Mouse (Mus musculus) heart, postnatal 25 days (tissue): ENCODE results near the gene Sh2b2. TPM values are rescaled to one million over a fixed set of nuclear protein-coding genes. Genes with fewer than 3 reads are reported as not detected.
"Not testable (repeated sequence)": the region's sequence is repeated elsewhere in the genome, so short reads cannot be mapped to it uniquely, and the experiment has no call there.

Source experiments
- DNase-seq: peaks from one replicate; pipeline ENCODE4 v3.0.0; 2022; ENCODE audit warnings: low spot score
- intact Hi-C: fragments of 180-260 bp; cut with DNase I; formaldehyde crosslinking; loops from one replicate; pipeline ENCODE4 v1.15.1; 2025
- total RNA-seq, 2 experiments: library from RNA; stranded (reverse); gene quantifications; 2 replicates each; pipeline ENCODE4 v1.2.3; 2021

The Sh2b2 gene
- total RNA-seq, 2 experiments from 2014 or later: 0.62 to 0.75 TPM

DNA sequence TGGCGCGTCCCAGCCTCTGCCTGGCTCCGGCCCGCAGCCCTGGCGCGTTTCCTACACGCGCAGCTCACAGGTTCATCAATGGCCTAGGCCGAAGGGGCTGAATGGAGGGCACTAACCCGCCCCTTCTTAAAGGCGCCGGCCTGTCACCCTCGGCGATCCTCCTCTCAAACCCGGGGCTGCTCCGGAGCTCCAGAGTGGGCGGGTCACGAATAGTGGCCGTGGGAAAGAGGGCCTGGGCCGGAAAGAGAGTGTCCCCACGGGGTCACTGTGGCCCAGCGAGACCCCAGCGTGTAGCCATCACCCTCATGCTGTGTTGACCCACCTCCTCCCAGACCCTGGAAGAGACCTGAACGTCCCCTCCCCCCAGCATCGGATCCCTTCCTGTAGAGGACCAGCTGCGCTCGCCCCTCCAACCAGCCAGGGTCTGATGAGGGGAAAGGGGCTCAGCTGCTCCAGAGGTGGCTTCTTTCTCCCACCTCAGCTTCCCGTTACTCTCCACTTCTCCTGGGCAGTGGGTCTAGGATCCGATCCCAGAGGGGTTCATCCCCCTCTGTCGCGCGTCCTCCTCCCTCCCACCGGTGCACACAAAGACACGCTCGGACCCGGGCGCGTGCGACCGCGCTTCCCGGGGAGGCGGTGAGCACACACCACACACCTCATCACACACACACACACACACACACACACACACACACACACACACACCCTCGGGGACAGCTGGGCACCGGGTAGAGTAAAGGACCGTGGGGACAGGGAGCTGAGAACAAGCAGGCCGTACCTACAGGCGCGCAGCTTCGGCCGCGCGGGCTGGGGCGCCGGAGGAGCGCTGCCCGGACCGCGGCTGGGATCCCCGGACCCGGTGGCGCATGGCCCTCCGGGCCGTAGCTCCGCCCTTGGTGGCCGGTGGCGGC, 2.2 kb downstream of the Sh2b2 start:
- intact Hi-C loops: no loop called here
- DNase-seq: no peak

GRCm38 (mm10) chr5:136241161-136241560, 5.2 kb downstream of the Sh2b2 start:
- intact Hi-C loops: no loop called here
- no peak for DNase-seq

DNA sequence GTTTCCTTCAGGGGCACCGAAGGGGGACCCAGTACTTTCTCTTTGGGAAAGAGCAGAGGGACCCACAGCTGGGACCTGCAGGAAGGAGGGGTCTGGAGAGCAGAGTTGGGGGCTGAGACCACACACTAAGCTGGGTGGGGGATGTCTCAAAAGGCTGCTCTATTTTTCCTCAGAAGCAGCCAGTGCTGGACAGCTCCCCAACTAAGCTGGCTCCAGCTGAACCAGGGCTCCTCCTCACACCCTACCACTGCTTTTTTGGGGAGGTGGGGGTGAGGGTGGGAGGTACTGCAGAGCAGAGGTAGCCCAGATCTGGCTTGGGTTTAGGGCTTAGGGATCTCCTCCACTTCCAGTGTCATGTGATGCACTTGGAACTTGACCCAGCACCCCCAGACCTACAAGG, 6.0 kb downstream of the Sh2b2 start:
- intact Hi-C loops: no loop called here
- no peak for DNase-seq

GRCm38 (mm10) chr5:136237607-136238006, 8.7 kb downstream of the Sh2b2 start:
- DNase-seq: no peak
- intact Hi-C loops: no loop called here

DNA sequence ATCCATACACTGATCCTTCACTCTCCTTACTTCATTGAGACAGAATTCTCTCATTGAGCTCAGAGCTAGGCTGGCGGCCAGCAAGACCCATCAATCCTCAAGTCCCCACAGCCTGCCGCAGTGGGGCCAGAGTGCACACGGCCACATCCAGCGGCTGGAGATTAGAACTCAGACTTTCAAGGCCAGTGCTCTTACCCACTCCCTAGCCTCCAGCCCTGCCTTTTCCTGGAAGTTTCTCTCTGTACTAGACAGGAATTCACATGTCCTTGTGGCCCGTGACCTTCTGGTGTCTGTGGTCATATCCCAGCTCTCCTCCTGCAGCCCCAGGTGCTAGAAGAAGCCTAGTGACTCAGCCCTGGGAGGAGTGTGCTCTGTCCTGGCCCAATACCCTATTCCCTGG, 9.7 kb downstream of the Sh2b2 start:
- intact Hi-C loops: no loop called here

GRCm38 (mm10) chr5:136230348-136231035, 15.9 kb downstream of the Sh2b2 start:
- DNase-seq: no peak

More for the DNA sequence above, 9.7 kb downstream of the Sh2b2 start:
- no peak for DNase-seq

DNA sequence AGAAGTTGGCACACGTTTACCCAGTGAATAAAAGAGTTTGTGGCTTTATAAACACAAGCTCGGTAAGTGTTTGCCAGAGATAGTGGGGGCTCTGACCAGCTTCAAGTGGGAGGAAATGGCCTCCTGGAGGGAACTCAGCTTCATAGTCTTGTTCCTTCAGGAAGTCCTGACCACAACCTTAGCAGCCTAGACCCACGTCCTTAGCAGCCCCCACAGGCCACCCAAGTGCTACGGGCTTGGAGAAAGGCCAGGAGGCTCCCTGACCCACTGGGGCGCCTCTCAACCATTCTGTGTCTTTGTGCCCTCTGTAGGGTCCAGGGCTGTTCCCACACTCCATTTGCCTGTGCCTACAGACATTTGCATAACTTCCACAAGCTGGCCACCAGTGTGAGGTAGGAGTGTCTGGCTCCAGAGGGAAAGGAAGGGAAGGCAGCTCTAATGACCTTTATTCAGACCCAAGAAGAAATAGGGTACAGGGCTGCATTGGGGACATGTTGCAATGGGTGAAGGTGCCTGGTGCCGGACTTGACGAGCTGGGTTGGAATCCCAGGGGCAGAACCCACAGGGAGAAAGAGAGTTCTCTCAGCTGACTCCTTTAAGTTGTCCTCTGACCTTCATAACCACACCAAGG, 20.0 kb downstream of the Sh2b2 start:
- intact Hi-C loops: no loop called here

More at GRCm38 (mm10) chr5:136230348-136231035, 15.9 kb downstream of the Sh2b2 start:
- intact Hi-C loops: no loop called here

DNA sequence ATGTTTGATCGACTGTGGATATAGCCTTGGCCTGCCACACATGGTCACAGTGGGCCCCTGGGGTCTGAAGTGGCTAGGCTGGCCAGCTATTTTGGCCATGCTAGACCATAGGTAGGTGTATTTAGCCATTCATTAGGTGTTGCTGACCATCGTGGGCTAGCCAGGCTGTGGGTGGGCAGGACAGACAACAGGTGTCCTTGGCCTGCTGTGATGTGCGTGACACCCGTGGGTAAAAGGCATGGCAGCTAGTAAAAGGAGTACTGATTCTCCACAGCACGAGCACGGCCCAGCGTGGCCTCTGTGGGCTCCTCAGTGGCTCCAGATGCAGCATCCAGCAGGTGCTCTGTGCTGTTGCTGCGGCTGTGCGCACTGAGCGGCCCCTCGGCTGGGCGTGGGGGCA, 27.8 kb downstream of the Sh2b2 start:
- no peak for DNase-seq
- intact Hi-C loops: no loop called here

More for the DNA sequence above, 20.0 kb downstream of the Sh2b2 start:
- no peak for DNase-seq

DNA sequence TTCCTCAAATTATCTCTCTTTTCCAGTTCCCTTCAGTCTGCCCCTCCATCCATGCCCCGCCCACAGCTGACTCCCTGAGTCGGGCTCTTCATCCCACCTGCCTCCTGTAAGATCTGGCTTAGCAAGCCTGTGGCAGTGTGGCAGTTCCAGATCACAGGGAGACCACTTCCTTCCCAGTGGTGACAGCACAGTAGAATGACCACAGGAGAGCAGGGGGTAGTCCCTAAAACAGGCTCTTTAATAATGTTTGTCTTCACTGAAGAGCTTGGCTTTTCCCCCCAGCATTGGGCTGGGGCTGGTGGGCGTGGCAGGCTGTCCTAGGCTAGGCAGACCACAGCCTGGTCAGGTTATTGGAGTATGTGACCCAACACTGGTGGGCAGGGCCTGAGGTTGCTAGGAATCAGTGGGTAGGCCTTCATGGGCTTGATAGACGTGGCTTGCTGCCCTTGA, 28.4 kb downstream of the Sh2b2 start:
- intact Hi-C loops: no loop called here
- no peak for DNase-seq

DNA sequence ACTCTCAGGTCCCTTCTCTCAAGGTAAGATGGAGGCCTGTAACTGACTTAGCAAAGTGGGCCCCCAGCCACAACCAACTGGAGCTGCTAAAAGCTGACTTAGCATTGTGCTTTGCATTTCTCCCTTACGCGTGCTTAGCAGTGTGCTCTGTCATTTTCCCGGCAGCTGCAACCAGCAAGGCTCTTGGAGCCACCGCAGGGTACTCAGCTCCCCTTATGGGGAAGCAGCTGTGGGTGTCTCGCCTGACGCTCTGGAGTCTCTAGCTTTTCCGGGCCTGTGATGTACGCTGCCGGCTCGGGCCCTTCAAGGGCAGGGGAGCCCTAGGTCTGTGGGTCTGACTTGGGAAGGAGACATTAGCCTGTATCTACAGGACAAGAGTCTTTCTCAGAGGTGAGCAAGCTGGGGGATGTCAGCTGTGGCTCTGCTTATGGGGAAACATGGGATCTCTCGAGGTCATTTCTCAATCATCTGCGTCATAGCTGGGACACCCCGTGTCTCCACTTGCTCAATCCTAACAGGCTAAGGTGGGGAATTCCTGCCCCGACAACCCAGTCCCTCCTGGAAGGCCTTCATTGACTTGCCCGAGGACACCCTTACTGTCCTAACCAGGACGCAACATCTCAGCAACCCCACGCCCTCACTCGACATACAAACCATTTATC, 29.2 kb downstream of the Sh2b2 start:
- DNase-seq: no peak
- intact Hi-C loops: no loop called here

DNA sequence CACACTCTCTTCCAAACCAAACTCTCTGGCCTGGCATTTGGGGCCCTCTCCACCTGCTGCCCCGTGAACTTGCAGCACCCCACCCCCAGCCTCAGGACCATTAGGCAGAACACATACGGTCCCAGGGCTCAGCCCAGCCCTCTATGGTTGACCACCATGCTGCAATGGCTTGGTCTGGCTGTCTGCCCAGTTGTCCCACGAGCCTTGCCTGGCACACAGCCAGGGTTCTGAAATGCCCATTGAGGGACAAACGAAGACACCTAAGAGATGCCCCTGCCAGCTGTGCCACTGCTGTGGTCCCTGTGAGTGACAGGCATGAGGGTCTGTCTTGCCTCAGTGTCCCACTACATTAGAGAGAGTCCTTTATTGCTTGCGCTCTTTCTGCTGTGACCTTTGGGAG, 30.4 kb downstream of the Sh2b2 start:
- DNase-seq: no peak
- intact Hi-C loops: no loop called here

DNA sequence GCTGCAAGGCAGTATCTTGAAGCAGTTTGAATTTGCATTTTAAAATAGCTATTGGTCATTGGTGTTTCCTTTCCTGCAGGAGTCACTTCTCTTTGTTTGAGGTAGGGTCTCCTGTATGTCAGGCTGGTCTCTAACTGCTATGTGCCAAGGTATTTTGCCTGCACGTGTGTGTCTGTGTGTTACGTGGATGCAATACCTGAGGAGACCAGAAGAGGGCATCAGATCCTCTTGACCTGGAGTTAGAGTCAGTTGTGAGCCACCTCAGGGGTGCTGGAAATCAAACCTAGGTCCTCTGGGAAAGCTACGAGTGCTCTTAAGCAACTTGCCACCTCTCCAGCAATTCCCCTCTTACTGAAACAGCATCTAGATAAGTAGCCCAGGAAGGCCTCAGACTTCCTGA, 31.1 kb downstream of the Sh2b2 start:
- no peak for DNase-seq
- intact Hi-C loops: no loop called here

- DNase-seq: no peak
- intact Hi-C loops: no loop called here
These were observed 32.6 kb downstream of the Sh2b2 start for GRCm38 (mm10) chr5:136213716-136214115.

DNA sequence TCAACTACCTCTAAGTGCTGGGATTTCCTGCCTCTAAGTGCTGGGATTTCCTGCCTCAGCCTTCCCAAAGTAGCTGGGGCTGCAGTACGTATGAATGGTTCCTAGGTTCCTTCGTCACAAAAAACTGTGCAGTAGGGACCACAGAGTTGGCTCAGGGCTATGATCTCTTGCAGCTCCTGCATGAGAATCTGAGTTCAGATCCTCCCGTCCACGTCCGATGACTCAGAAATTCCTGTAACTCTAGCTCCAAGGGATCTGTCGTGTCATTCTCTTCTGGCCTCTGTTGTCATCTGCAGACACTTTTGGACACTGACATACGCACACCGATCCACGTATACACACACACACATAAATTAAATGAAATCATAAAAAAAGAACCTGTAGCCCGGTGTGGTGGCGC, 33.6 kb downstream of the Sh2b2 start:
- no peak for DNase-seq
- intact Hi-C loops: no loop called here

DNA sequence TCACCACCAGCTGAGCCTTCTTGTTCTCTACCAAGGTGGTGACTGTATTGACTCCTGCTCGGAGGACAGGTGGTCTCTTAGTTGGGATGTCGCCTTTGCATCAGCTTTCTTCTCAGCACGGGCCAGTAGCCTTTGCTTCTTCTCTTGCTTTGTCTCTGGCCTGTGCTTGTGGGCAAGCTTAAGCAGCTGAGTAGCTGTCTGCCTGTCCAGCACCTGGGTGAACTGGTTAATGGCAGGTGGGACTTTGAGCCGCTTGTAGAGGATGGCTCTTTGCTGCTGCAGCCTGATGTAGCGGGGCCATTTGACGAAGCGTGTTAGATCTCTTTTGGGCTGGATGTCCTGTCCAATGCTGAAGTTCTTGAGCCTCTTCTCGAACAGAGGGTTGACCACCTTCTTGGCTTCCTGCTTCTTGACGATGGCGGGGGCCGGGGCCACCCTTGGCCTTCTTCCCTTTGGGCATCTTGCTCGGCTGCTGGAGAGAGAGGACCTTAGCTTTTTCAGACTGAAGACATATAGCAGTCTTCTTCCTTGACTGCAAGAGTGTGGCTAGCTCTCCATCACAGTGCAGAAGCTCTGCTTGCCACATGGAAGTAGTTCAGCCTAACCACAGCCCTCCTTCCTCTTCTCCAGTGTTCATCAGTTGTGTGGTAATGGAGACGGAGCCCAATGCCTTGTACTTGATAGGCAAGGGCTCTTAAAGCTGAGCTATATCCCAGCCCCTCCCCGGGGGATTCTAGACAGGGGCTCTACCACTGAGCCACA, 34.8 kb downstream of the Sh2b2 start:
- intact Hi-C loops, DNase-seq: not testable (repeated sequence)

- intact Hi-C loops: no loop called here
- DNase-seq: no peak
These were observed 35.8 kb downstream of the Sh2b2 start for GRCm38 (mm10) chr5:136210549-136210948.

DNA sequence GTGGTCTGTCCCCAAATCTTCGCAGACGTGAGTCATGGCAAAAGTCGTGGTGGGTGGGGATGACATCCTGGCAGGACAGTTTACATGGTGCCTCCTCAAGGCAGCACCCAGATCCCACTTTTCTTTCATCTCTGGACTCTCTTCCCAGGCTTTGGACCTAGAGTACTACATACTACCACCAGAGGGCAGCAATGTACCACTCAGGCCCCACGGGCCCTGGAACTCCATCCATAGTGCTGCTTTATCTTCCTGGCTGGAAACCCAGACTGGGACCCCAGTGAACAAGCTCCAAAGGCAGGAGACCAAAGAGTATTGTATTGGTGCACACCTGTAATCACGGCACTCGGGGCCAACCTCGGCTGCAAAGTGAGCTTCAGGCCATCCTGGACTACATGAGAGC, 44.5 kb downstream of the Sh2b2 start:
- intact Hi-C loops: loop anchor here (1.0 to 10.0 kb wide), 4 partner anchors 51 to 553 kb away; no protein-coding TSS in a partner anchor
- no peak for DNase-seq

DNA sequence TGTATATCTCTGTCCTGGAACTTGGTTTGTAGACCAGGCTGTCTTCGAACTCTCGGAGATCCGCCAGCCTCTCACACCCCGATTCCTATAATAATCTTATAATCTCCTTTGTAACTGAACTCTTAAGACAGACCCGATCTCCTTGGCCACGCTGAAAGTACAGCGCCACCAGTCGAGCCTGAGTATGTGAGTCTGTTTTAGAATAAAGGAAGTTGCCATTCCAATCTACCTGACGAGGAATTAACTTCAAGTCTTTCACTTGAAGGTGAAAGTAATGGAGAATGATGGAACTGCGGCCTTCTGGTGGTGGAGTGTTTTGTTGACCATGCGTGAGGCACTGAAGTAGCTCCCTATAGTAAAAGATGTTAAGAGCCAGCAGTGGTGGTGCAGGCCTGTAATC, 46.8 kb downstream of the Sh2b2 start:
- intact Hi-C loops: no loop called here
- no peak for DNase-seq
